Mouse (Mus musculus) heart, postnatal 36 days (tissue): ENCODE data around the gene Lgmn. TPM values are rescaled to one million over a fixed set of nuclear protein-coding genes. Genes with fewer than 3 reads are reported as not detected.

Experiments used
- DNase-seq, 2 experiments: peaks; one replicate each; pipeline ENCODE4 v3.0.0; 2021 to 2022
- intact Hi-C: fragments of 180-260 bp; cut with DNase I; formaldehyde crosslinking; loops from one replicate; pipeline ENCODE4 v1.15.1; 2025
- total RNA-seq, 2 experiments: library from RNA; stranded (reverse); gene quantifications; 2 replicates each; pipeline ENCODE4 v1.2.3; 2021

The Lgmn gene
- total RNA-seq, 2 experiments from 2014 or later: 74.6 to 79.7 TPM

GRCm38 (mm10) chr12:102437952-102438351, 1.7 kb downstream of the Lgmn start:
- intact Hi-C loops: no loop called here
- no peak for DNase-seq

GRCm38 (mm10) chr12:102436939-102437526, 2.6 kb downstream of the Lgmn start:
- intact Hi-C loops: no loop called here
- no peak for DNase-seq

- intact Hi-C loops: no loop called here
- DNase-seq: no peak
Observed at GRCm38 (mm10) chr12:102434107-102434506, 5.5 kb downstream of the Lgmn start.

GRCm38 (mm10) chr12:102432238-102432637, 7.4 kb downstream of the Lgmn start:
- DNase-seq: no peak
- intact Hi-C loops: no loop called here

- DNase-seq: no peak
- intact Hi-C loops: no loop called here
Observed at GRCm38 (mm10) chr12:102430228-102430627, 9.4 kb downstream of the Lgmn start.

GRCm38 (mm10) chr12:102429656-102430055, 10.0 kb downstream of the Lgmn start:
- no peak for DNase-seq
- intact Hi-C loops: no loop called here

- DNase-seq: no peak
- intact Hi-C loops: no loop called here
Observed at GRCm38 (mm10) chr12:102426285-102426684, 13.3 kb downstream of the Lgmn start.

- intact Hi-C loops: no loop called here
Observed at GRCm38 (mm10) chr12:102425048-102425578, 14.5 kb downstream of the Lgmn start.

GRCm38 (mm10) chr12:102424456-102424855, 15.2 kb downstream of the Lgmn start:
- intact Hi-C loops: no loop called here

More at GRCm38 (mm10) chr12:102425048-102425578, 14.5 kb downstream of the Lgmn start:
- DNase-seq: no peak

GRCm38 (mm10) chr12:102423625-102424024, 16.0 kb downstream of the Lgmn start:
- intact Hi-C loops: no loop called here
- no peak for DNase-seq

More at GRCm38 (mm10) chr12:102424456-102424855, 15.2 kb downstream of the Lgmn start:
- DNase-seq: no peak

- no peak for DNase-seq
- intact Hi-C loops: no loop called here
Observed at GRCm38 (mm10) chr12:102422623-102423320, 16.8 kb downstream of the Lgmn start.

GRCm38 (mm10) chr12:102422065-102422464, 17.5 kb downstream of the Lgmn start:
- peak; percentile 57 to 62 for DNase-seq
- intact Hi-C loops: no loop called here

- intact Hi-C loops: no loop called here
- DNase-seq: no peak
Observed at GRCm38 (mm10) chr12:102420168-102420890, 19.3 kb downstream of the Lgmn start.

- intact Hi-C loops: loop anchor here (1.0 to 5.0 kb wide), 2 partner anchors 20 to 33 kb away; partner anchors contain the start of gene Lgmn
- DNase-seq: no peak
Observed at GRCm38 (mm10) chr12:102419544-102419943, 20.1 kb downstream of the Lgmn start.

GRCm38 (mm10) chr12:102417701-102418100, 21.9 kb downstream of the Lgmn start:
- DNase-seq: no peak
- intact Hi-C loops: loop anchor here (5.0 kb wide), 1 partner anchor 35 kb away; no protein-coding TSS in a partner anchor

- intact Hi-C loops: loop anchor here (5.0 kb wide), 1 partner anchor 35 kb away; no protein-coding TSS in a partner anchor
- no peak for DNase-seq
Observed at GRCm38 (mm10) chr12:102416955-102417510, 22.6 kb downstream of the Lgmn start.

GRCm38 (mm10) chr12:102416391-102416837, 23.2 kb downstream of the Lgmn start:
- intact Hi-C loops: loop anchor here (5.0 kb wide), 1 partner anchor 36 kb away; no protein-coding TSS in a partner anchor
- DNase-seq: peak; percentile 44 to 63

GRCm38 (mm10) chr12:102414686-102415085, 24.9 kb downstream of the Lgmn start:
- no peak for DNase-seq
- intact Hi-C loops: loop anchor here (5.0 kb wide), 1 partner anchor 38 kb away; no protein-coding TSS in a partner anchor

GRCm38 (mm10) chr12:102413171-102413570, 26.4 kb downstream of the Lgmn start:
- DNase-seq: no peak

GRCm38 (mm10) chr12:102398588-102398987, 41.0 kb downstream of the Lgmn start:
- no peak for DNase-seq
- intact Hi-C loops: no loop called here

More at GRCm38 (mm10) chr12:102413171-102413570, 26.4 kb downstream of the Lgmn start:
- intact Hi-C loops: no loop called here
